Mouse (Mus musculus): ENCODE data around the gene Cetn2.

Cetn2 gene

GRCm38 (mm10) chrX:72917884-72918681, at the start of gene Cetn2, which contains the start of gene Nsdhl:
TSS of gene Cetn2 (minus strand) at chrX:72918411.
TSS of gene Nsdhl (plus strand) at chrX:72918557.
- in situ Hi-C loops (cut with MboI, MseI) = loop anchor here (10.0 kb wide), 2 partner anchors 1113 to 1357 kb away; partner anchors contain the start of gene Rpl10

- in situ Hi-C loops (cut with MboI, MseI) = no loop called here
Measured at GRCm38 (mm10) chrX:72962743-72963142, 44.5 kb upstream of the Cetn2 start.

GRCm38 (mm10) chrX:72961511-72961910, 43.3 kb upstream of the Cetn2 start:
- in situ Hi-C loops (cut with MboI, MseI) = no loop called here

- in situ Hi-C loops (cut with MboI, MseI) = no loop called here
Measured at GRCm38 (mm10) chrX:72960431-72960830, 42.2 kb upstream of the Cetn2 start.

GRCm38 (mm10) chrX:72956486-72956885, 38.3 kb upstream of the Cetn2 start:
- in situ Hi-C loops (cut with MboI, MseI) = no loop called here

- in situ Hi-C loops (cut with MboI, MseI) = no loop called here
Measured at GRCm38 (mm10) chrX:72953464-72953863, 35.3 kb upstream of the Cetn2 start.

- in situ Hi-C loops (cut with MboI, MseI) = no loop called here
Measured at GRCm38 (mm10) chrX:72921391-72921790, 3.2 kb upstream of the Cetn2 start.

- in situ Hi-C loops (cut with MboI, MseI) = loop anchor here (10.0 kb wide), 2 partner anchors 1114 to 1356 kb away; partner anchors contain the start of gene Rpl10
Measured at GRCm38 (mm10) chrX:72918682-72919059, 460 bp upstream of the Cetn2 start.

GRCm38 (mm10) chrX:72911611-72912010, 6.6 kb downstream of the Cetn2 start:
- in situ Hi-C loops (cut with MboI, MseI) = loop anchor here (10.0 kb wide), 2 partner anchors 1107 to 1363 kb away; partner anchors contain the start of gene Rpl10

- in situ Hi-C loops (cut with MboI, MseI) = no loop called here
Measured at GRCm38 (mm10) chrX:72908404-72908741, 9.8 kb downstream of the Cetn2 start.

- in situ Hi-C loops (cut with MboI, MseI) = no loop called here
Measured at GRCm38 (mm10) chrX:72907619-72908403, 10.4 kb downstream of the Cetn2 start.

- in situ Hi-C loops (cut with MboI, MseI) = no loop called here
Measured at GRCm38 (mm10) chrX:72902530-72902929, 15.7 kb downstream of the Cetn2 start.

GRCm38 (mm10) chrX:72896055-72896437, 22.2 kb downstream of the Cetn2 start:
- in situ Hi-C loops (cut with MboI, MseI) = no loop called here

- in situ Hi-C loops (cut with MboI, MseI) = no loop called here
Measured at GRCm38 (mm10) chrX:72895388-72896054, 22.7 kb downstream of the Cetn2 start.
